In genomic region chr10:81451365-81451745, GRCm38 (mm10) we compare ENCODE assay signal across 26 mouse cellular contexts. TPM values are rescaled to one million over a fixed set of nuclear protein-coding genes. Genes with fewer than 3 reads are reported as not detected.
DNase-seq lines count a peak whose midpoint lies in the region; ATAC-seq and TF ChIP-seq lines count a peak whose summit lies in the region.
"Had no signal": no experiment of that assay in that cellular context is flagged by ENCODE, and none has a peak within 500 bp of the region (broad histone marks: within the 10 kb centered on the region; RNA-seq: fewer than 3 reads in every experiment).

No protein-coding gene starts in this region.

- 75% methylated on average over 6 of the region's 6 CpGs for WGBS in neural tube, embryonic 13.5 days
- WGBS in limb, embryonic 13.5 days, result 65% methylated on average over 6 of the region's 6 CpGs

- no peaks in the 10 kb centered on the region for H3K36me3 ChIP-seq in neural tube, embryonic 13.5 days
- no peaks in the 10 kb centered on the region for H3K36me3 ChIP-seq in limb, embryonic 13.5 days
- H3K36me3 ChIP-seq: embryonic facial prominence, embryonic 10.5 days; embryonic facial prominence, embryonic 15.5 days; forebrain, embryonic 12.5 days; heart, embryonic 15.5 days; hindbrain, embryonic 12.5 days; liver, embryonic 13.5 days; neural tube, embryonic 12.5 days had no signal

- no peaks in the 10 kb centered on the region for H3K9me3 ChIP-seq in neural tube, embryonic 13.5 days
- no peaks in the 10 kb centered on the region for H3K9me3 ChIP-seq in limb, embryonic 13.5 days
- H3K9me3 ChIP-seq: embryonic facial prominence, embryonic 10.5 days; embryonic facial prominence, embryonic 15.5 days; forebrain, embryonic 12.5 days; heart, embryonic 15.5 days; hindbrain, embryonic 12.5 days; liver, embryonic 13.5 days; neural tube, embryonic 12.5 days had no signal

- H3K27ac ChIP-seq in gastrocnemius, adult 2 months, result no peak overlapping the region
- H3K27ac ChIP-seq in neural tube, embryonic 13.5 days (replicated peaks), result no peak overlapping the region
- H3K27ac ChIP-seq in limb, embryonic 13.5 days, result no peak overlapping the region
- H3K27ac ChIP-seq: embryonic facial prominence, embryonic 10.5 days; embryonic facial prominence, embryonic 15.5 days; forebrain, embryonic 12.5 days; heart, embryonic 15.5 days; hindbrain, embryonic 12.5 days; left cerebral cortex, adult 2 months; liver, embryonic 13.5 days; neural tube, embryonic 12.5 days had no signal

- no peak overlapping the region for H3K4me3 ChIP-seq in gastrocnemius, adult 2 months
- no peak overlapping the region for H3K4me3 ChIP-seq in neural tube, embryonic 13.5 days
- no peak overlapping the region for H3K4me3 ChIP-seq in limb, embryonic 13.5 days
- H3K4me3 ChIP-seq: embryonic facial prominence, embryonic 10.5 days; embryonic facial prominence, embryonic 15.5 days; forebrain, embryonic 12.5 days; heart, embryonic 15.5 days; hindbrain, embryonic 12.5 days; left cerebral cortex, adult 2 months; liver, embryonic 13.5 days; neural tube, embryonic 12.5 days had no signal

- no peak overlapping the region for H3K4me2 ChIP-seq in neural tube, embryonic 13.5 days
- H3K4me2 ChIP-seq in limb, embryonic 13.5 days (replicated peaks), result no peak overlapping the region
- H3K4me2 ChIP-seq: embryonic facial prominence, embryonic 15.5 days; forebrain, embryonic 12.5 days; heart, embryonic 15.5 days; hindbrain, embryonic 12.5 days; liver, embryonic 13.5 days; neural tube, embryonic 12.5 days had no signal

- peak overlapping the region; percentile 48; the same call in 1 of the 2 replicates for H3K9ac ChIP-seq in neural tube, embryonic 13.5 days
- peak overlapping the region; percentile 25; the same call in 1 of the 2 replicates for H3K9ac ChIP-seq in limb, embryonic 13.5 days
- H3K9ac ChIP-seq: embryonic facial prominence, embryonic 15.5 days; forebrain, embryonic 12.5 days; forebrain, postnatal 0 days; heart, embryonic 15.5 days; liver, embryonic 13.5 days had no signal

- intact Hi-C loops in gastrocnemius, adult 2 months (cut with DNase I), result loop anchor here (5.0 kb wide), 1 partner anchor 164 kb away; no protein-coding TSS in a partner anchor
- intact Hi-C loops in gastrocnemius, postnatal 14 days (cut with DNase I; ENCODE audit: low total_unique reads), result loop anchor here (5.0 to 10.0 kb wide), 2 partner anchors 64 to 167 kb away; partner anchors contain the start of gene Gm48552

- ATAC-seq in neural tube, embryonic 13.5 days (ENCODE audit: low read depth), result no peak
- no peak for ATAC-seq in limb, embryonic 13.5 days (ENCODE audit: low FRiP score, low read depth)
- ATAC-seq: CD4-positive, CD25-positive, alpha-beta regulatory T cell, adult 4 months; forebrain, postnatal 0 days; intestine, postnatal 0 days had no signal

- peaks cover 88% of the 10 kb centered on the region for H3K27me3 ChIP-seq in neural tube, embryonic 13.5 days
- H3K27me3 ChIP-seq in limb, embryonic 13.5 days, result peaks cover 61% of the 10 kb centered on the region

- peak; percentile 14 for DNase-seq in gastrocnemius, adult 2 months
- no peak for DNase-seq in gastrocnemius, postnatal 14 days
- peak; percentile 5 for DNase-seq in kidney, postnatal 10 days
- DNase-seq in kidney, adult 18-20 months, result no peak
- DNase-seq in neural tube, embryonic 10.5 days (ENCODE audit: extremely low spot score, low spot score), result no peak
- DNase-seq in adrenal gland, postnatal 36 days, result no peak
- DNase-seq: adrenal gland, postnatal 14 days; cerebellum, adult 2 months; cerebellum, postnatal 25 days; forebrain, postnatal 0 days; heart, adult 18-20 months; liver, embryonic 13.5 days; lung, adult 2 months; lung, postnatal 10 days; thymus, postnatal 25 days had no signal

- 0 out of 2 replicates have a peak, but pooled peaks cover 5% of the 10 kb centered on the region for H3K4me1 ChIP-seq in neural tube, embryonic 13.5 days (replicated peaks)
- peaks cover 10% of the 10 kb centered on the region; the same call in 1 of the 2 replicates for H3K4me1 ChIP-seq in limb, embryonic 13.5 days
- H3K4me1 ChIP-seq: forebrain, embryonic 12.5 days; liver, embryonic 13.5 days; neural tube, embryonic 12.5 days had no signal

- TF ChIP-seq CTCF in gastrocnemius, adult 2 months (IDR thresholded peaks at IDR 0.05), result no peak

RNA-seq across cellular contexts. Expression of gene Nfic, which starts 4.1 kb away (rescaled TPM):
- total RNA-seq in gastrocnemius, adult 2 months (2021), result 100 to 1,000 TPM; 207 to 215 TPM
- total RNA-seq in gastrocnemius, postnatal 14 days (2021), result 100 to 1,000 TPM; 262 to 320 TPM
- 27.1 and 27.9 TPM in 2 replicates for polyA plus RNA-seq in neural tube, embryonic 13.5 days (2015; fragmentation: Nextera tagmentation; extraction: Ambion mirVana)
- 77.2 and 82.8 TPM in 2 replicates for polyA plus RNA-seq in limb, embryonic 13.5 days (2015; fragmentation: Nextera tagmentation; extraction: Ambion mirVana)
- 100 to 1,000 TPM in 1 of 2 experiments, 10 to 100 TPM in 1; 93.2 to 114 TPM for total RNA-seq in adrenal gland, postnatal 36 days (2021)

RNA-seq across cellular contexts. Expression of gene Celf5, which starts 31.2 kb away (rescaled TPM):
- under 1 TPM in 1 of 2 experiments, not detected in 1; 0.17 TPM for total RNA-seq in gastrocnemius, adult 2 months (2021)
- under 1 TPM; 0.09 to 0.23 TPM for total RNA-seq in gastrocnemius, postnatal 14 days (2021)
- 52.7 and 56.1 TPM in 2 replicates for polyA plus RNA-seq in neural tube, embryonic 13.5 days (2015; fragmentation: Nextera tagmentation; extraction: Ambion mirVana)
- polyA plus RNA-seq in limb, embryonic 13.5 days (2015; fragmentation: Nextera tagmentation; extraction: Ambion mirVana), result 1.6 TPM in 2 replicates
- 1 to 10 TPM in 1 of 2 experiments, under 1 TPM in 1; 0.20 to 1.2 TPM for total RNA-seq in adrenal gland, postnatal 36 days (2021)

RNA-seq across cellular contexts. Expression of gene Ncln, which starts 44.8 kb away (rescaled TPM):
- 10 to 100 TPM; 38.3 to 44.8 TPM for total RNA-seq in gastrocnemius, adult 2 months (2021)
- total RNA-seq in gastrocnemius, postnatal 14 days (2021), result 10 to 100 TPM; 39.1 to 47.3 TPM
- 68.7 and 68.8 TPM in 2 replicates for polyA plus RNA-seq in neural tube, embryonic 13.5 days (2015; fragmentation: Nextera tagmentation; extraction: Ambion mirVana)
- 98.0 and 102 TPM in 2 replicates for polyA plus RNA-seq in limb, embryonic 13.5 days (2015; fragmentation: Nextera tagmentation; extraction: Ambion mirVana)
- total RNA-seq in adrenal gland, postnatal 36 days (2021), result 100 to 1,000 TPM; 123 to 125 TPM

RNA-seq across cellular contexts. Expression of gene S1pr4, which starts 48.6 kb away (rescaled TPM):
- total RNA-seq in gastrocnemius, adult 2 months (2021), result 1 to 10 TPM in 1 of 2 experiments, under 1 TPM in 1; 0.97 to 1.2 TPM
- total RNA-seq in gastrocnemius, postnatal 14 days (2021), result under 1 TPM; 0.64 to 0.86 TPM
- 0.36 and 0.64 TPM in 2 replicates for polyA plus RNA-seq in neural tube, embryonic 13.5 days (2015; fragmentation: Nextera tagmentation; extraction: Ambion mirVana)
- polyA plus RNA-seq in limb, embryonic 13.5 days (2015; fragmentation: Nextera tagmentation; extraction: Ambion mirVana), result 0.28 and 0.53 TPM in 2 replicates
- 1 to 10 TPM; 1.1 to 1.2 TPM for total RNA-seq in adrenal gland, postnatal 36 days (2021)
- total RNA-seq: forebrain, postnatal 0 days had no signal

RNA-seq across cellular contexts. Expression of gene Smim24, which starts 58.5 kb away (rescaled TPM):
- not detected for total RNA-seq in gastrocnemius, adult 2 months (2021)
- under 1 TPM; 0.45 to 0.91 TPM for total RNA-seq in gastrocnemius, postnatal 14 days (2021)
- polyA plus RNA-seq in neural tube, embryonic 13.5 days (2015; fragmentation: Nextera tagmentation; extraction: Ambion mirVana), result 1.8 and 3.1 TPM in 2 replicates
- polyA plus RNA-seq in limb, embryonic 13.5 days (2015; fragmentation: Nextera tagmentation; extraction: Ambion mirVana), result 4.2 and 4.7 TPM in 2 replicates
- 1 to 10 TPM; 1.2 to 1.6 TPM for total RNA-seq in adrenal gland, postnatal 36 days (2021)

Comparison
In these comparisons a context has a peak if more than half of its experiments do, and no peak if none do; other contexts are left out.
1. DNase-seq: peak in gastrocnemius, adult 2 months (single experiment) and kidney, postnatal 10 days (single experiment); none in gastrocnemius, postnatal 14 days (single experiment), kidney, adult 18-20 months (single experiment), neural tube, embryonic 10.5 days (single experiment) and adrenal gland, postnatal 36 days (0 of 2).